Mouse (Mus musculus) bone marrow macrophage, adult 2 months (primary cell): ENCODE results near the gene Gm28230. TPM values are rescaled to one million over a fixed set of nuclear protein-coding genes. Genes with fewer than 3 reads are reported as not detected.

Source experiments
- H3K27ac ChIP-seq: 2 replicates; pipeline ENCODE4 v1.5.1; 2012; ENCODE audit warnings: low read depth, low read length; ENCODE audit not compliant: insufficient read depth
- H3K4me1 ChIP-seq: 2 replicates; pipeline ENCODE4 v1.6.1; 2012; ENCODE audit warnings: low read length; ENCODE audit not compliant: control insufficient read depth, insufficient read depth
- H3K4me3 ChIP-seq: 2 replicates; pipeline ENCODE4 v1.5.1; 2012; ENCODE audit warnings: mild to moderate bottlenecking, low read length, moderate library complexity; ENCODE audit not compliant: insufficient read depth
- CTCF ChIP-seq: IDR thresholded peaks from 2 replicates; pipeline ENCODE4 v1.5.1; 2012; ENCODE audit warnings: low read depth, mild to moderate bottlenecking, low read length, moderate library complexity
- POLR2A ChIP-seq: IDR thresholded peaks from 2 replicates; pipeline ENCODE4 v1.6.1; 2012; ENCODE audit warnings: mild to moderate bottlenecking, low read depth, low read length, borderline replicate concordance
- polyA plus RNA-seq: library from polyadenylated mRNA; stranded (reverse); fragments of >200 nt; gene quantifications from 2 replicates; pipeline ENCODE4 v1.2.4, GENCODE M21; 2012; ENCODE audit not compliant: missing spikeins, insufficient read depth, insufficient read length

The Gm28230 gene
- polyA plus RNA-seq, 1 experiment = not detected

- H3K4me3 ChIP-seq = no peak within 1 kb of the TSS
Measured at GRCm38 (mm10) chr2:74691022-74691951, 35.2 kb upstream of the Gm28230 start, which contains the start of gene Hoxd10. TSS of gene Hoxd10 (plus strand) at chr2:74691924.

GRCm38 (mm10) chr2:74691995-74692807 is 34.3 kb upstream of the Gm28230 start:
- TF ChIP-seq POLR2A (no peak), CTCF (no peak)
- no peak overlapping the region for H3K4me3 ChIP-seq
- no peaks in the 10 kb centered on the region for H3K4me1 ChIP-seq
- no peak overlapping the region for H3K27ac ChIP-seq

More at GRCm38 (mm10) chr2:74691022-74691951, 35.2 kb upstream of the Gm28230 start, which contains the start of gene Hoxd10:
- no peak for TF ChIP-seq POLR2A
- no peak for TF ChIP-seq CTCF
- no peaks in the 10 kb centered on the region for H3K4me1 ChIP-seq
- no peak within 1 kb of the TSS for H3K27ac ChIP-seq

- Histone ChIP-seq H3K4me3 (no peak overlapping the region), H3K27ac (no peak overlapping the region), H3K4me1 (no peaks in the 10 kb centered on the region)
- TF ChIP-seq CTCF = no peak
- no peak for TF ChIP-seq POLR2A
Measured at GRCm38 (mm10) chr2:74692808-74693431, 33.6 kb upstream of the Gm28230 start.

GRCm38 (mm10) chr2:74693432-74693827 is 33.1 kb upstream of the Gm28230 start:
- H3K4me3 ChIP-seq = no peak overlapping the region
- TF ChIP-seq CTCF = no peak
- TF ChIP-seq POLR2A = no peak

GRCm38 (mm10) chr2:74694066-74694465 is 32.5 kb upstream of the Gm28230 start:
- peak; percentile 71 for TF ChIP-seq CTCF
- no peak for TF ChIP-seq POLR2A
- H3K4me3 ChIP-seq = no peak overlapping the region
- H3K4me1 ChIP-seq = no peaks in the 10 kb centered on the region

More at GRCm38 (mm10) chr2:74693432-74693827, 33.1 kb upstream of the Gm28230 start:
- no peak overlapping the region for H3K27ac ChIP-seq
- no peaks in the 10 kb centered on the region for H3K4me1 ChIP-seq

GRCm38 (mm10) chr2:74695383-74695782 is 31.1 kb upstream of the Gm28230 start:
- Histone ChIP-seq H3K27ac (no peak overlapping the region), H3K4me3 (no peak overlapping the region), H3K4me1 (no peaks in the 10 kb centered on the region)
- no peak for TF ChIP-seq CTCF
- TF ChIP-seq POLR2A = no peak

More at GRCm38 (mm10) chr2:74694066-74694465, 32.5 kb upstream of the Gm28230 start:
- no peak overlapping the region for H3K27ac ChIP-seq

GRCm38 (mm10) chr2:74695813-74696430 is 30.6 kb upstream of the Gm28230 start:
- no peak overlapping the region for H3K4me3 ChIP-seq
- no peak overlapping the region for H3K27ac ChIP-seq
- no peaks in the 10 kb centered on the region for H3K4me1 ChIP-seq
- no peak for TF ChIP-seq POLR2A
- no peak for TF ChIP-seq CTCF

GRCm38 (mm10) chr2:74696442-74697335 is 29.8 kb upstream of the Gm28230 start:
- Histone ChIP-seq H3K4me1 (no peaks in the 10 kb centered on the region), H3K4me3 (no peak overlapping the region), H3K27ac (no peak overlapping the region)
- TF ChIP-seq POLR2A = no peak
- no peak for TF ChIP-seq CTCF
